Mouse (Mus musculus) midbrain, postnatal 0 days (tissue): Measurements from ENCODE around the gene Tmem42. TPM values are rescaled to one million over a fixed set of nuclear protein-coding genes. Genes with fewer than 3 reads are reported as not detected.

Experiments used
- ATAC-seq: fragments of 200-750 bp; cut with Nextera tagmentation; 2 replicates; pipeline ENCODE4 v1.8.0; 2017; ENCODE audit warnings: moderate number of reproducible peaks, mild to moderate bottlenecking, moderate TSS enrichment, moderate library complexity; ENCODE audit not compliant: low FRiP score
- DNase-seq: peaks from one replicate; pipeline ENCODE4 v3.0.0-alpha.2; 2015; ENCODE audit warnings: low spot score
- H3K27ac ChIP-seq: fragments of 300-500 bp; sonication (generic); 2 replicates; pipeline ENCODE4 v1.5.1; 2014; ENCODE audit warnings: low read depth, mild to moderate bottlenecking, low read length, mixed read lengths
- H3K27me3 ChIP-seq: fragments of 300-500 bp; sonication (generic); 2 replicates; pipeline ENCODE4 v1.6.1; 2014; ENCODE audit warnings: low read length, control low read depth, mixed read lengths; ENCODE audit not compliant: insufficient read depth
- H3K36me3 ChIP-seq: fragments of 300-500 bp; sonication (generic); 2 replicates; pipeline ENCODE4 v1.6.1; 2014; ENCODE audit warnings: low read length, control low read depth, mixed read lengths; ENCODE audit not compliant: insufficient read depth
- H3K4me1 ChIP-seq: fragments of 300-500 bp; sonication (generic); 2 replicates; pipeline ENCODE4 v1.6.1; 2014; ENCODE audit warnings: mild to moderate bottlenecking, control low read depth, antibody characterized with exemption, low read length, mixed read lengths; ENCODE audit not compliant: insufficient read depth
- H3K4me2 ChIP-seq: fragments of 300-500 bp; sonication (generic); 2 replicates; pipeline ENCODE4 v1.6.1; 2014; ENCODE audit warnings: low read depth, mild to moderate bottlenecking, low read length, mixed read lengths; ENCODE audit not compliant: poor library complexity, severe bottlenecking
- H3K4me3 ChIP-seq: fragments of 300-500 bp; sonication (generic); 2 replicates; pipeline ENCODE4 v1.5.1; 2014; ENCODE audit warnings: low read depth, mild to moderate bottlenecking, low read length, moderate library complexity
- H3K9ac ChIP-seq: fragments of 300-500 bp; sonication (generic); replicated peaks from 2 replicates; pipeline ENCODE4 v1.6.1; 2014; ENCODE audit warnings: mild to moderate bottlenecking, low read length, moderate library complexity, mixed read lengths; ENCODE audit not compliant: poor library complexity, severe bottlenecking
- H3K9me3 ChIP-seq: fragments of 300-500 bp; sonication (generic); 2 replicates; pipeline ENCODE4 v1.6.1; 2016; ENCODE audit warnings: low read length, control low read depth
- CTCF ChIP-seq: IDR thresholded peaks from 2 replicates; pipeline ENCODE4 v1.5.1; 2016; ENCODE audit warnings: antibody characterized with exemption, mild to moderate bottlenecking
- WGBS: fragments of 180-500 bp; shearing (Covaris S2); extraction: QIAGEN DNeasy Blood & Tissue Kit; methylation state at CpG from one replicate; pipeline ENCODE4 v1.1.7; 2014; 5-methylcytosine and 5-hydroxymethylcytosine counted together
- polyA plus RNA-seq: library from polyadenylated mRNA; unstranded; fragments of >200 nt; fragmentation: Nextera tagmentation; extraction: Ambion mirVana; gene quantifications from 2 replicates; pipeline ENCODE4 v1.2.1, GENCODE M21; 2015
- total RNA-seq: library from RNA; depleted of rRNA; stranded (reverse); fragments of >200 nt; gene quantifications from 2 replicates; pipeline ENCODE4 v1.2.3, GENCODE M21; 2014

Tmem42 gene
- total and polyA plus RNA-seq, 2 experiments from 2014 or later, result 18.4 to 32.5 TPM

- peak overlapping the region; percentile 70 for H3K4me3 ChIP-seq
- H3K9ac ChIP-seq, result peak overlapping the region; percentile 79
- DNase-seq (peak; percentile 46), ATAC-seq (peak; percentile 44)
- H3K36me3 ChIP-seq, result no peaks in the 10 kb centered on the region
- peak overlapping the region; percentile 88; the same call in 1 of the 2 replicates for H3K27ac ChIP-seq
- H3K4me2 ChIP-seq, result peak overlapping the region; percentile 75
- peak; percentile 55 for TF ChIP-seq CTCF
- WGBS, result 36% methylated on average over 18 of the region's 24 CpGs
- H3K9me3 ChIP-seq, result no peaks in the 10 kb centered on the region
- H3K27me3 ChIP-seq, result no peaks in the 10 kb centered on the region
- H3K4me1 ChIP-seq, result no peaks in the 10 kb centered on the region; the same call in none of the 2 replicates
These were observed 682 bp downstream of the Tmem42 start for GRCm38 (mm10) chr9:123021636-123022379.

DNA sequence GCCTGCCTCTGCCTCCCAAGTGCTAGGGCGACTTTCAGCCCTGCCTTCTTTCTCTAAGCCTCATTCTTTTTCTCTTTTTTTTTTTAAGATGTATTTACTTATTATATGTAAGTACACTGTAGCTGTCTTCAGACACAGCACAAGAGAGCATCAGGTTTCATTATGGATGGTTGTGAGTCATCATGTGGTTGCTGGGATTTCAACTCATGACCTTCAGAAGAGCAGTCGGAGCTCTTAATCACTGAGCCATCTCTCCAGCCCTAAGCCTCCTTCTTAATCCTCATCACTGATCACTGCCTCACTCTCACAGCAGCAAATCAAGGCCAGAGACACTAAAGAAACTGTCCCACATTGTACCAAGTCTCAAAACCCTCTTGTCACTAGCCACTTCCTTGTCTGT lies 3.1 kb downstream of the Tmem42 start:
- TF ChIP-seq CTCF, result no peak
- no peaks in the 10 kb centered on the region for H3K27me3 ChIP-seq
- DNase-seq, result no peak
- no peaks in the 10 kb centered on the region; the same call in none of the 2 replicates for H3K4me1 ChIP-seq
- no peaks in the 10 kb centered on the region for H3K36me3 ChIP-seq
- ATAC-seq, result no peak
- H3K27ac ChIP-seq, result no peak overlapping the region
- no peak overlapping the region for H3K9ac ChIP-seq
- no peaks in the 10 kb centered on the region for H3K9me3 ChIP-seq
- H3K4me3 ChIP-seq, result no peak overlapping the region
- no peak overlapping the region for H3K4me2 ChIP-seq
- WGBS, result 77% methylated on average over 2 of the region's 2 CpGs

GRCm38 (mm10) chr9:123031496-123032246 lies 10.5 kb downstream of the Tmem42 start:
- no peaks in the 10 kb centered on the region for H3K27me3 ChIP-seq
- no peak for TF ChIP-seq CTCF
- no peaks in the 10 kb centered on the region for H3K9me3 ChIP-seq
- no peaks in the 10 kb centered on the region for H3K4me1 ChIP-seq
- DNase-seq, result no peak
- no peak overlapping the region for H3K4me3 ChIP-seq
- H3K36me3 ChIP-seq, result no peaks in the 10 kb centered on the region
- no peak overlapping the region for H3K9ac ChIP-seq
- no peak for ATAC-seq
- 83% methylated on average over 13 of the region's 13 CpGs for WGBS
- H3K27ac ChIP-seq, result no peak overlapping the region
- no peak overlapping the region for H3K4me2 ChIP-seq

GRCm38 (mm10) chr9:123034426-123034825 lies 13.3 kb downstream of the Tmem42 start, which contains the start of gene Tgm4:
Gene Tgm4, plus strand, starts transcription at chr9:123034726.
- WGBS, result 87% methylated on average over 4 of the region's 4 CpGs
- no peaks in the 10 kb centered on the region for H3K4me1 ChIP-seq

DNA sequence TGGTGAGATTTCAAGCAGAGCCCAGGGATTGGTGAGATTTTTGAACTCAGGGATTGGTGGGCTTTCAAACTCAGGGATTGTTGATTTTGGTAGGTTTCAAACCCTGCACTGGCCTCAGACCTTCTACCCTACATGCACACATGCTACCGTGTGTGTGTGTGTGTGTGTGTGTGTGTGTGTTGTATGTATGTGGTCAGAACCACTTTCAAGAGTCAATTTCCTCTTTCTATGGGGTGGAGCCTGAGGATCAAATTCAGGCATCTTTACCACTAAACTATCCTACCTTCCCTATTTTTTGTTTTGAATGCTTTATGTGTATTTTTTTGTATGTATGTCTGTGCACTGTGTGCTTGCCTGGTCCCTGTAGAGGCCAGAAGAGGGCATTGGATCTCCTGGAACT lies 26.5 kb downstream of the Tmem42 start:
- Histone ChIP-seq H3K4me3 (no peak overlapping the region), H3K36me3 (no peaks in the 10 kb centered on the region), H3K9me3 (no peaks in the 10 kb centered on the region), H3K4me2 (no peak overlapping the region), H3K27me3 (no peaks in the 10 kb centered on the region), H3K9ac (no peak overlapping the region), H3K27ac (no peak overlapping the region), H3K4me1 (no peaks in the 10 kb centered on the region)
- ATAC-seq, result no peak
- TF ChIP-seq CTCF, result no peak
- 100% methylated on average over 1 of the region's 1 CpGs for WGBS
- DNase-seq, result no peak

More at GRCm38 (mm10) chr9:123034426-123034825, 13.3 kb downstream of the Tmem42 start, which contains the start of gene Tgm4:
- Histone ChIP-seq H3K27ac (no peak within 1 kb of the TSS), H3K27me3 (no peaks in the 10 kb centered on the region), H3K9ac (no peak within 1 kb of the TSS), H3K36me3 (no peaks in the 10 kb centered on the region), H3K9me3 (no peaks in the 10 kb centered on the region), H3K4me2 (no peak within 1 kb of the TSS), H3K4me3 (no peak within 1 kb of the TSS)
- no peak for ATAC-seq
- DNase-seq, result no peak
- TF ChIP-seq CTCF, result no peak
